Mouse (Mus musculus) MEL (cell line): Measurements from ENCODE around the gene Rnf157. TPM values are rescaled to one million over a fixed set of nuclear protein-coding genes. Genes with fewer than 3 reads are reported as not detected.

ENCODE experiments used
- DNase-seq: peaks from one replicate; pipeline ENCODE4 v3.0.0; 2011; ENCODE audit warnings: low read depth, low spot score
- H3K27ac ChIP-seq: 2 replicates; pipeline ENCODE4 v1.5.1; 2012; ENCODE audit warnings: low read depth, mild to moderate bottlenecking, control low read depth, low read length, moderate library complexity; ENCODE audit not compliant: control insufficient read depth
- H3K27me3 ChIP-seq, 2 experiments: fragments of 150-350 bp in 1 of 2; sonication (generic) in 1 of 2; 2 replicates each; pipeline ENCODE4 v1.6.1; 2012; ENCODE audit warnings: low read length in 2 of 2, mild to moderate bottlenecking in 2 of 2, improper control_type of control experiment in 1 of 2, moderate library complexity in 1 of 2; ENCODE audit not compliant: insufficient read depth in 2 of 2, control insufficient read depth in 1 of 2
- H3K36me3 ChIP-seq, 2 experiments: 2 replicates each; pipeline ENCODE4 v1.6.1; 2012 to 2014; ENCODE audit warnings: low read length in 2 of 2, improper control_type of control experiment in 1 of 2, inconsistent platforms in 1 of 2, mild to moderate bottlenecking in 1 of 2; ENCODE audit not compliant: insufficient read depth in 2 of 2, control insufficient read depth in 1 of 2
- H3K4me1 ChIP-seq, 2 experiments: fragments of 150-350 bp in 1 of 2; sonication (generic) in 1 of 2; 2 replicates each; pipeline ENCODE4 v1.6.1; 2012; ENCODE audit warnings: low read length in 2 of 2, improper control_type of control experiment in 1 of 2, mild to moderate bottlenecking in 1 of 2; ENCODE audit not compliant: insufficient read depth in 2 of 2, control insufficient read depth in 1 of 2
- H3K4me3 ChIP-seq, 2 experiments: fragments of 150-350 bp in 1 of 2; sonication (generic) in 1 of 2; 2 replicates each; pipeline ENCODE4 v1.5.1; 2012; ENCODE audit warnings: low read depth in 2 of 2, low read length in 2 of 2, mild to moderate bottlenecking in 2 of 2, moderate library complexity in 2 of 2, control low read depth in 1 of 2, improper control_type of control experiment in 1 of 2; ENCODE audit not compliant: control insufficient read depth in 1 of 2, insufficient read depth in 1 of 2
- H3K79me2 ChIP-seq: 2 replicates; pipeline ENCODE4 v1.6.1; 2012; ENCODE audit warnings: mild to moderate bottlenecking, low read length, moderate library complexity; ENCODE audit not compliant: control insufficient read depth, poor library complexity, insufficient read depth
- H3K9ac ChIP-seq: 2 replicates; pipeline ENCODE4 v1.6.1; 2012; ENCODE audit warnings: low read depth, mild to moderate bottlenecking, control low read depth, low read length, moderate library complexity; ENCODE audit not compliant: control insufficient read depth, poor library complexity, severe bottlenecking
- H3K9me3 ChIP-seq: fragments of 150-350 bp; sonication (generic); replicated peaks from 2 replicates; pipeline ENCODE4 v1.6.1; 2012; ENCODE audit warnings: mild to moderate bottlenecking, low read length, improper control_type of control experiment, moderate library complexity; ENCODE audit not compliant: insufficient read depth
- BHLHE40 ChIP-seq: IDR thresholded peaks from 2 replicates; pipeline ENCODE4 v1.6.1; 2012; ENCODE audit warnings: low read depth, mild to moderate bottlenecking, inconsistent platforms, low read length, improper control_type of control experiment, borderline replicate concordance
- CHD2 ChIP-seq: IDR thresholded peaks from 2 replicates; pipeline ENCODE4 v1.6.1; 2011; ENCODE audit warnings: low read length, improper control_type of control experiment
- CTCF ChIP-seq, 3 experiments: IDR thresholded peaks in 2 of 3; conservative IDR thresholded peaks in 1 of 3; 2 replicates each; pipeline ENCODE4 v1.5.1; 2011 to 2012; ENCODE audit warnings: low read length in 3 of 3, low read depth in 2 of 3, mild to moderate bottlenecking in 2 of 3, improper control_type of control experiment in 1 of 3, inconsistent platforms in 1 of 3, mixed read lengths in 1 of 3, moderate library complexity in 1 of 3; ENCODE audit not compliant: control insufficient read depth in 1 of 3, insufficient read depth in 1 of 3, poor library complexity in 1 of 3, severe bottlenecking in 1 of 3
- E2F4 ChIP-seq: IDR thresholded peaks from 2 replicates; pipeline ENCODE4 v1.6.1; 2011; ENCODE audit warnings: low read depth, low read length, improper control_type of control experiment, borderline replicate concordance
- ELF1 ChIP-seq: IDR thresholded peaks from 2 replicates; pipeline ENCODE4 v1.6.1; 2014; ENCODE audit warnings: low read depth, mild to moderate bottlenecking, inconsistent platforms, low read length, improper control_type of control experiment, moderate library complexity
- GATA1 ChIP-seq: IDR thresholded peaks from 2 replicates; pipeline ENCODE4 v1.6.1; 2011; ENCODE audit warnings: low read depth, low read length, improper control_type of control experiment
- HCFC1 ChIP-seq: IDR thresholded peaks from 2 replicates; pipeline ENCODE4 v1.6.1; 2012; ENCODE audit warnings: low read depth, mild to moderate bottlenecking, inconsistent platforms, low read length, improper control_type of control experiment, moderate library complexity
- JUND ChIP-seq: IDR thresholded peaks from 2 replicates; pipeline ENCODE4 v1.6.1; 2011; ENCODE audit warnings: low read depth, mild to moderate bottlenecking, improper control_type of control experiment, low read length
- MAX ChIP-seq: IDR thresholded peaks from 2 replicates; pipeline ENCODE4 v1.6.1; 2011; ENCODE audit warnings: low read length, improper control_type of control experiment
- MAZ ChIP-seq: IDR thresholded peaks from 2 replicates; pipeline ENCODE4 v1.6.1; 2012; ENCODE audit warnings: low read depth, mild to moderate bottlenecking, inconsistent platforms, low read length, improper control_type of control experiment
- MXI1 ChIP-seq: IDR thresholded peaks from 2 replicates; pipeline ENCODE4 v1.6.1; 2011; ENCODE audit warnings: mild to moderate bottlenecking, low read depth, low read length, improper control_type of control experiment
- MYB ChIP-seq: IDR thresholded peaks from 2 replicates; pipeline ENCODE4 v1.6.1; 2011; ENCODE audit warnings: mild to moderate bottlenecking, low read depth, low read length, improper control_type of control experiment
- NELFE ChIP-seq: IDR thresholded peaks from 2 replicates; pipeline ENCODE4 v1.6.1; 2011; ENCODE audit warnings: low read depth, low read length, improper control_type of control experiment
- NRF1 ChIP-seq: IDR thresholded peaks from 2 replicates; pipeline ENCODE4 v1.6.1; 2014; ENCODE audit warnings: low read depth, mild to moderate bottlenecking, inconsistent platforms, low read length, improper control_type of control experiment, moderate library complexity; ENCODE audit not compliant: poor library complexity, insufficient read depth, severe bottlenecking
- POLR2A ChIP-seq, 2 experiments: IDR thresholded peaks; 2 replicates each; pipeline ENCODE4 v1.6.1; 2011 to 2012; ENCODE audit warnings: low read length in 2 of 2, mild to moderate bottlenecking in 2 of 2, control low read depth in 1 of 2, improper control_type of control experiment in 1 of 2, low read depth in 1 of 2, moderate library complexity in 1 of 2; ENCODE audit not compliant: control insufficient read depth in 1 of 2, insufficient read depth in 1 of 2, poor library complexity in 1 of 2
- RAD21 ChIP-seq: IDR thresholded peaks from 2 replicates; pipeline ENCODE4 v1.6.1; 2011; ENCODE audit warnings: mild to moderate bottlenecking, low read depth, low read length, improper control_type of control experiment
- SIN3A ChIP-seq: IDR thresholded peaks from 2 replicates; pipeline ENCODE4 v1.6.1; 2012; ENCODE audit warnings: low read length, improper control_type of control experiment, inconsistent platforms
- SMC3 ChIP-seq: IDR thresholded peaks from 2 replicates; pipeline ENCODE4 v1.6.1; 2011; ENCODE audit warnings: low read depth, low read length, improper control_type of control experiment
- TAL1 ChIP-seq: IDR thresholded peaks from 2 replicates; pipeline ENCODE4 v1.6.1; 2012; ENCODE audit warnings: mild to moderate bottlenecking, inconsistent platforms, low read length, moderate library complexity, mixed read lengths
- UBTF ChIP-seq: IDR thresholded peaks from 2 replicates; pipeline ENCODE4 v1.6.1; 2012; ENCODE audit warnings: low read depth, mild to moderate bottlenecking, inconsistent platforms, low read length, improper control_type of control experiment, moderate library complexity, borderline replicate concordance; ENCODE audit not compliant: insufficient read depth
- USF1 ChIP-seq: IDR thresholded peaks from 2 replicates; pipeline ENCODE4 v1.6.1; 2014; ENCODE audit warnings: low read depth, mild to moderate bottlenecking, inconsistent platforms, low read length, improper control_type of control experiment, moderate library complexity
- ZC3H11A ChIP-seq: IDR thresholded peaks from 2 replicates; pipeline ENCODE4 v1.6.1; 2012; ENCODE audit warnings: low read depth, mild to moderate bottlenecking, inconsistent platforms, low read length, improper control_type of control experiment
- ZKSCAN1 ChIP-seq: IDR thresholded peaks from 2 replicates; pipeline ENCODE4 v1.6.1; 2012; ENCODE audit warnings: low read depth, mild to moderate bottlenecking, inconsistent platforms, low read length, improper control_type of control experiment, moderate library complexity
- polyA plus RNA-seq, 2 experiments: library from polyadenylated mRNA; stranded (reverse) in 1 of 2; unstranded in 1 of 2; fragments of >175 nt in 1 of 2; fragments of >200 nt in 1 of 2; gene quantifications; 2 replicates each; pipeline versions ENCODE4 v1.2.1 to v1.2.4; 2012; ENCODE audit warnings: low replicate concordance in 2 of 2, low read depth in 1 of 2; ENCODE audit not compliant: insufficient read length in 2 of 2, insufficient read depth in 1 of 2, missing spikeins in 1 of 2
- total RNA-seq: library from RNA; depleted of rRNA; stranded (reverse); fragments of 300-350 nt; gene quantifications from 2 replicates; pipeline ENCODE4 v1.2.3, GENCODE M21; 2012

Rnf157 gene
- total and polyA plus RNA-seq, 3 experiments, result 7.5 to 10.9 TPM; not detected in 1

- no peaks in the 10 kb centered on the region; a peak in 1 of 4 replicates for H3K27me3 ChIP-seq
- H3K36me3 ChIP-seq, result no peaks in the 10 kb centered on the region
- H3K4me3 ChIP-seq, result peak within 1 kb of the TSS; percentile 58 to 64
- H3K9ac ChIP-seq, result peak within 1 kb of the TSS; percentile 54
- no peak for TF ChIP-seq ZKSCAN1
- TF ChIP-seq JUND, result no peak
- TF ChIP-seq USF1, result no peak
- peak; percentile 40 to 69 (median 64); a peak in 5 of 6 replicates for TF ChIP-seq CTCF (IDR thresholded peaks at IDR 0.05 in 2 of 3, conservative IDR thresholded peaks at IDR 0.05 in 1 of 3; ENCODE audit: control insufficient read depth in 1 of 3, insufficient read depth in 1 of 3, low read depth in 2 of 3, low read length in 3 of 3, poor library complexity in 1 of 3, severe bottlenecking in 1 of 3)
- peak; percentile 26; the same call in 1 of the 2 replicates for TF ChIP-seq ZC3H11A
- TF ChIP-seq NRF1, result 0 out of 2 replicates have a peak, but pooled peaks have one; percentile 5
- TF ChIP-seq BHLHE40, result 0 out of 2 replicates have a peak, but pooled peaks have one; percentile 35
- peak; percentile 96 for TF ChIP-seq MXI1
- TF ChIP-seq MAX, result 0 out of 2 replicates have a peak, but pooled peaks have one; percentile 45
- peak; percentile 94 for TF ChIP-seq NELFE
- peak; percentile 70 for TF ChIP-seq SMC3
- peak; percentile 90 for TF ChIP-seq ELF1
- peak; percentile 100 for TF ChIP-seq SIN3A
- peak in 1 of 2 experiments; percentile 28; a peak in 1 of 4 replicates for TF ChIP-seq POLR2A (IDR thresholded peaks at IDR 0.05; ENCODE audit: control insufficient read depth in 1 of 2, insufficient read depth in 1 of 2, low read depth in 1 of 2, low read length in 2 of 2, poor library complexity in 1 of 2)
- TF ChIP-seq TAL1, result no peak
- no peak for TF ChIP-seq HCFC1
- TF ChIP-seq MYB, result no peak
- TF ChIP-seq E2F4, result no peak
- TF ChIP-seq RAD21, result peak; percentile 46
- no peak for TF ChIP-seq GATA1
- TF ChIP-seq CHD2, result peak; percentile 11; the same call in 1 of the 2 replicates
- TF ChIP-seq MAZ, result 0 out of 2 replicates have a peak, but pooled peaks have one; percentile 41
- no peak for TF ChIP-seq UBTF
- H3K9me3 ChIP-seq, result no peaks in the 10 kb centered on the region
- H3K4me1 ChIP-seq, result no peaks in the 10 kb centered on the region
- DNase-seq, result peak; percentile 96
- no peak within 1 kb of the TSS for H3K27ac ChIP-seq
- no peaks in the 10 kb centered on the region for H3K79me2 ChIP-seq
Observed at GRCm38 (mm10) chr11:116335244-116336036, 77.4 kb downstream of the Rnf157 start, which contains the start of gene Foxj1. Gene Foxj1 (minus strand): TSS chr11:116335399.
